Mouse (Mus musculus): Measurements from ENCODE around the gene Bbs4.

DNA sequence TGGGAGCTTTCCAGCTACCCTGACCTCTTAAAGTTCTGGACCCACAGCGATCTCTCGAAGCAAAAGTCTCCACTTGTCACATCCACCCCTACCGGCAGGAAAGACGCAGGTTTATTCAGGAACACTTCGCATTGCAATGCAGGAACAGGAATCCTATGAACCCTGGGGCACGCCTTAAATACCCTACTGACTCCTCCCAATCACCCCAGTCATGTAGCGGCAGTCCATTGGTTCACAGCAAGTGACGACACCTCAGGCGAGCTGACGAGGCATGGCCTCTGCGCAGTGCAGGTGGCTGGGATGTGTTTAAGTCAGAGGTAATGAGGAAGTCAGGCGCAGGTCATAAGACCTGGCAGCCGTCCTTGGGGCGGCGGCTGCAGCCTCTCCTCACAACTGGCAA lies 22.3 kb upstream of the Bbs4 start:
- TF ChIP-seq CTCF (IDR thresholded peaks at IDR 0.05; ENCODE audit: extremely low read depth, insufficient read depth, low read length) (no peak), POLR2A (IDR thresholded peaks at IDR 0.05; ENCODE audit: extremely low read depth, insufficient read depth, low read length) (no peak)
